Mouse (Mus musculus) embryonic stem cell, embryonic (primary cell): ENCODE measurements around the gene Olfr809.

ENCODE experiments used
- CTCF ChIA-PET, 4 experiments: fragments of 300-600 bp in 2 of 4; fragments of 350-600 bp in 2 of 4; sonication (Branson Sonifier 250); formaldehyde crosslinking; loops; one replicate each; lab custom pipeline; 2022; ENCODE audit warnings: inconsistent platforms in 2 of 4; lab: Charles Lee
- POLR2A ChIA-PET, 4 experiments: fragments of 300-600 bp in 2 of 4; fragments of 350-600 bp in 2 of 4; sonication (Branson Sonifier 250); formaldehyde crosslinking; loops; one replicate each; lab custom pipeline; 2022; ENCODE audit warnings: antibody characterized with exemption in 4 of 4, inconsistent platforms in 1 of 4; lab: Charles Lee

The Olfr809 gene

GRCm38 (mm10) chr10:129774338-129774737 lies at the start of gene Olfr809:
Olfr809 (plus strand) TSS chr10:129774638.
- CTCF ChIA-PET, result no interaction called here
- POLR2A ChIA-PET, result no interaction called here

GRCm38 (mm10) chr10:129729275-129729674 lies 45.2 kb upstream of the Olfr809 start, which contains the start of gene Olfr805:
Olfr805 (minus strand) TSS chr10:129729375.
- ChIA-PET POLR2A (interaction anchor here in 1 of 4 experiments (0.6 kb wide), 1 partner anchor 189 kb away, joined by 3 read pairs; no protein-coding TSS in a partner anchor), CTCF (no interaction called here)

GRCm38 (mm10) chr10:129741821-129742220 lies 32.6 kb upstream of the Olfr809 start, which contains the start of gene Olfr806:
Olfr806 (minus strand) TSS chr10:129741921.
- POLR2A ChIA-PET, result no interaction called here
- CTCF ChIA-PET, result no interaction called here

- CTCF ChIA-PET, result no interaction called here
- POLR2A ChIA-PET, result no interaction called here
These were observed 16.7 kb upstream of the Olfr809 start, which contains the start of gene Olfr807 for GRCm38 (mm10) chr10:129757693-129758092. Olfr807 (minus strand) TSS chr10:129757793.

- ChIA-PET POLR2A (no interaction called here), CTCF (no interaction called here)
These were observed 9.3 kb upstream of the Olfr809 start, which contains the start of gene Olfr808 for GRCm38 (mm10) chr10:129765182-129765581. Olfr808 (plus strand) TSS chr10:129765482.

- POLR2A ChIA-PET, result no interaction called here
- CTCF ChIA-PET, result no interaction called here
These were observed 3.7 kb downstream of the Olfr809 start for GRCm38 (mm10) chr10:129778123-129778522.

- POLR2A ChIA-PET, result no interaction called here
- CTCF ChIA-PET, result no interaction called here
These were observed 20.4 kb downstream of the Olfr809 start, which contains the start of gene Olfr810 for GRCm38 (mm10) chr10:129794817-129795216. Olfr810 (minus strand) TSS chr10:129794917.

GRCm38 (mm10) chr10:129804296-129804695 lies 29.9 kb downstream of the Olfr809 start, which contains the start of gene Olfr811:
Olfr811 (minus strand) TSS chr10:129804396.
- POLR2A ChIA-PET, result no interaction called here
- CTCF ChIA-PET, result no interaction called here
